Mouse (Mus musculus) forebrain, postnatal 0 days (tissue): ENCODE data around the gene Sp8. TPM values are rescaled to one million over a fixed set of nuclear protein-coding genes. Genes with fewer than 3 reads are reported as not detected.

Experiments used
- ATAC-seq: fragments of 200-750 bp; cut with Nextera tagmentation; 2 replicates; pipeline ENCODE4 v1.8.0; 2017; ENCODE audit warnings: mild to moderate bottlenecking, moderate library complexity
- DNase-seq: peaks from one replicate; pipeline ENCODE4 v3.0.0-alpha.2; 2015
- H3K27ac ChIP-seq: fragments of 300-500 bp; sonication (generic); 2 replicates; pipeline ENCODE4 v1.5.1; 2014; ENCODE audit warnings: low read depth, mild to moderate bottlenecking, antibody characterized with exemption, low read length, moderate library complexity, mixed read lengths
- H3K27me3 ChIP-seq: fragments of 300-500 bp; sonication (generic); 2 replicates; pipeline ENCODE4 v1.6.1; 2014; ENCODE audit warnings: mild to moderate bottlenecking, low read length, mixed read lengths; ENCODE audit not compliant: insufficient read depth
- H3K36me3 ChIP-seq: fragments of 300-500 bp; sonication (generic); 2 replicates; pipeline ENCODE4 v1.6.1; 2014; ENCODE audit warnings: mild to moderate bottlenecking, moderate library complexity; ENCODE audit not compliant: insufficient read depth
- H3K4me1 ChIP-seq: fragments of 300-500 bp; sonication (generic); 2 replicates; pipeline ENCODE4 v1.6.1; 2014; ENCODE audit warnings: antibody characterized with exemption; ENCODE audit not compliant: insufficient read depth
- H3K4me2 ChIP-seq: fragments of 300-500 bp; sonication (generic); 2 replicates; pipeline ENCODE4 v1.6.1; 2014; ENCODE audit warnings: low read depth, mild to moderate bottlenecking, moderate library complexity
- H3K4me3 ChIP-seq: fragments of 300-500 bp; sonication (generic); 2 replicates; pipeline ENCODE4 v1.5.1; 2014; ENCODE audit warnings: low read depth, low read length, mixed read lengths
- H3K9ac ChIP-seq: fragments of 300-500 bp; sonication (generic); 2 replicates; pipeline ENCODE4 v1.6.1; 2014; ENCODE audit warnings: mild to moderate bottlenecking
- H3K9me3 ChIP-seq: fragments of 300-500 bp; sonication (generic); 2 replicates; pipeline ENCODE4 v1.6.1; 2016; ENCODE audit warnings: low read length
- CTCF ChIP-seq: sonication (generic); IDR thresholded peaks from 2 replicates; pipeline ENCODE4 v1.5.1; 2016; ENCODE audit warnings: antibody characterized with exemption, control low read depth, low read depth
- WGBS: fragments of 180-500 bp; shearing (Covaris S2); extraction: QIAGEN DNeasy Blood & Tissue Kit; methylation state at CpG from one replicate; pipeline ENCODE4 v1.1.7; 2014; 5-methylcytosine and 5-hydroxymethylcytosine counted together
- polyA plus RNA-seq: library from polyadenylated mRNA; unstranded; fragments of >200 nt; fragmentation: Nextera tagmentation; extraction: Ambion mirVana; gene quantifications from 2 replicates; pipeline ENCODE4 v1.2.1, GENCODE M21; 2015
- total RNA-seq: library from RNA; depleted of rRNA; stranded (reverse); fragments of >200 nt; gene quantifications from 2 replicates; pipeline ENCODE4 v1.2.3, GENCODE M21; 2014

Gene Sp8
- total and polyA plus RNA-seq, 2 experiments from 2014 or later, result 9.2 to 21.1 TPM

- no peak for DNase-seq
- Histone ChIP-seq H3K27me3 (peaks cover 67% of the 10 kb centered on the region), H3K9ac (no peak overlapping the region), H3K9me3 (no peaks in the 10 kb centered on the region), H3K27ac (no peak overlapping the region), H3K36me3 (no peaks in the 10 kb centered on the region), H3K4me2 (no peak overlapping the region), H3K4me3 (no peak overlapping the region), H3K4me1 (no peaks in the 10 kb centered on the region)
- no peak for TF ChIP-seq CTCF
- no peak for ATAC-seq
These were observed 2.0 kb upstream of the Sp8 start for GRCm38 (mm10) chr12:118844111-118844510.

- WGBS, result 40% methylated on average over 3 of the region's 3 CpGs
- no peak for TF ChIP-seq CTCF
- Histone ChIP-seq H3K9ac (no peak overlapping the region), H3K4me3 (no peak overlapping the region), H3K27ac (no peak overlapping the region), H3K9me3 (no peaks in the 10 kb centered on the region), H3K27me3 (peaks cover 62% of the 10 kb centered on the region), H3K4me2 (no peak overlapping the region), H3K4me1 (no peaks in the 10 kb centered on the region), H3K36me3 (no peaks in the 10 kb centered on the region)
- DNase-seq (no peak), ATAC-seq (no peak)
These were observed 1.3 kb upstream of the Sp8 start for GRCm38 (mm10) chr12:118844841-118845240.

- TF ChIP-seq CTCF, result no peak
- Histone ChIP-seq H3K9ac (no peak overlapping the region), H3K36me3 (no peaks in the 10 kb centered on the region), H3K4me3 (no peak overlapping the region), H3K27ac (no peak overlapping the region), H3K27me3 (peaks cover 67% of the 10 kb centered on the region), H3K4me1 (no peaks in the 10 kb centered on the region), H3K4me2 (no peak overlapping the region), H3K9me3 (no peaks in the 10 kb centered on the region)
- 58% methylated on average over 3 of the region's 3 CpGs for WGBS
- no peak for DNase-seq
- ATAC-seq, result no peak
These were observed 778 bp upstream of the Sp8 start for GRCm38 (mm10) chr12:118845351-118845750.

- peak overlapping the region; percentile 40; the same call in 1 of the 2 replicates for H3K9ac ChIP-seq
- TF ChIP-seq CTCF, result no peak
- no peaks in the 10 kb centered on the region for H3K4me1 ChIP-seq
These were observed 656 bp downstream of the Sp8 start for GRCm38 (mm10) chr12:118846649-118847321.

GRCm38 (mm10) chr12:118847381-118847780 lies 1.3 kb downstream of the Sp8 start:
- TF ChIP-seq CTCF, result no peak
- DNase-seq, result no peak
- peak overlapping the region; percentile 40; the same call in 1 of the 2 replicates for H3K9ac ChIP-seq
- 1% methylated on average over 17 of the region's 17 CpGs for WGBS
- H3K4me3 ChIP-seq, result peak overlapping the region; percentile 46
- no peaks in the 10 kb centered on the region for H3K36me3 ChIP-seq
- no peak for ATAC-seq
- H3K4me1 ChIP-seq, result no peaks in the 10 kb centered on the region
- H3K27me3 ChIP-seq, result peaks cover 61% of the 10 kb centered on the region
- H3K9me3 ChIP-seq, result no peaks in the 10 kb centered on the region
- H3K27ac ChIP-seq, result 0 out of 2 replicates have a peak overlapping the region, but pooled peaks have one; percentile 45
- H3K4me2 ChIP-seq, result peak overlapping the region; percentile 60

More at GRCm38 (mm10) chr12:118846649-118847321, 656 bp downstream of the Sp8 start:
- peak overlapping the region; percentile 67; the same call in 1 of the 2 replicates for H3K27ac ChIP-seq
- peaks cover 62% of the 10 kb centered on the region for H3K27me3 ChIP-seq
- peak overlapping the region; percentile 46 for H3K4me3 ChIP-seq
- 2% methylated on average over 59 of the region's 59 CpGs for WGBS
- H3K4me2 ChIP-seq, result peak overlapping the region; percentile 60
- peak; percentile 66 for ATAC-seq
- H3K36me3 ChIP-seq, result no peaks in the 10 kb centered on the region
- no peaks in the 10 kb centered on the region for H3K9me3 ChIP-seq
- DNase-seq, result peak; percentile 75

GRCm38 (mm10) chr12:118847861-118848495 lies 1.8 kb downstream of the Sp8 start:
- no peaks in the 10 kb centered on the region for H3K4me1 ChIP-seq
- peak overlapping the region; percentile 40 for H3K9ac ChIP-seq
- peak overlapping the region; percentile 73 for H3K27ac ChIP-seq
- ATAC-seq, result peak; percentile 28; the same call in 1 of the 2 replicates
- H3K36me3 ChIP-seq, result no peaks in the 10 kb centered on the region
- H3K4me3 ChIP-seq, result peak overlapping the region; percentile 46
- H3K4me2 ChIP-seq, result peak overlapping the region; percentile 60
- no peak for TF ChIP-seq CTCF
- H3K9me3 ChIP-seq, result no peaks in the 10 kb centered on the region
- 2% methylated on average over 23 of the region's 23 CpGs for WGBS
- no peak for DNase-seq
- H3K27me3 ChIP-seq, result peaks cover 56% of the 10 kb centered on the region
